Mouse (Mus musculus) MEL (cell line): ENCODE results near the gene Plcg2. TPM values are rescaled to one million over a fixed set of nuclear protein-coding genes. Genes with fewer than 3 reads are reported as not detected.

Experiments
- DNase-seq: peaks from one replicate; pipeline ENCODE4 v3.0.0; 2011; ENCODE audit warnings: low read depth, low spot score
- H3K27ac ChIP-seq: 2 replicates; pipeline ENCODE4 v1.5.1; 2012; ENCODE audit warnings: low read depth, mild to moderate bottlenecking, control low read depth, low read length, moderate library complexity; ENCODE audit not compliant: control insufficient read depth
- H3K27me3 ChIP-seq, 2 experiments: fragments of 150-350 bp in 1 of 2; sonication (generic) in 1 of 2; 2 replicates each; pipeline ENCODE4 v1.6.1; 2012; ENCODE audit warnings: low read length in 2 of 2, mild to moderate bottlenecking in 2 of 2, improper control_type of control experiment in 1 of 2, moderate library complexity in 1 of 2; ENCODE audit not compliant: insufficient read depth in 2 of 2, control insufficient read depth in 1 of 2
- H3K36me3 ChIP-seq, 2 experiments: 2 replicates each; pipeline ENCODE4 v1.6.1; 2012 to 2014; ENCODE audit warnings: low read length in 2 of 2, improper control_type of control experiment in 1 of 2, inconsistent platforms in 1 of 2, mild to moderate bottlenecking in 1 of 2; ENCODE audit not compliant: insufficient read depth in 2 of 2, control insufficient read depth in 1 of 2
- H3K4me1 ChIP-seq, 2 experiments: fragments of 150-350 bp in 1 of 2; sonication (generic) in 1 of 2; 2 replicates each; pipeline ENCODE4 v1.6.1; 2012; ENCODE audit warnings: low read length in 2 of 2, improper control_type of control experiment in 1 of 2, mild to moderate bottlenecking in 1 of 2; ENCODE audit not compliant: insufficient read depth in 2 of 2, control insufficient read depth in 1 of 2
- H3K4me3 ChIP-seq, 2 experiments: fragments of 150-350 bp in 1 of 2; sonication (generic) in 1 of 2; 2 replicates each; pipeline ENCODE4 v1.5.1; 2012; ENCODE audit warnings: low read depth in 2 of 2, low read length in 2 of 2, mild to moderate bottlenecking in 2 of 2, moderate library complexity in 2 of 2, control low read depth in 1 of 2, improper control_type of control experiment in 1 of 2; ENCODE audit not compliant: control insufficient read depth in 1 of 2, insufficient read depth in 1 of 2
- H3K79me2 ChIP-seq: 2 replicates; pipeline ENCODE4 v1.6.1; 2012; ENCODE audit warnings: mild to moderate bottlenecking, low read length, moderate library complexity; ENCODE audit not compliant: control insufficient read depth, poor library complexity, insufficient read depth
- H3K9ac ChIP-seq: 2 replicates; pipeline ENCODE4 v1.6.1; 2012; ENCODE audit warnings: low read depth, mild to moderate bottlenecking, control low read depth, low read length, moderate library complexity; ENCODE audit not compliant: control insufficient read depth, poor library complexity, severe bottlenecking
- H3K9me3 ChIP-seq: fragments of 150-350 bp; sonication (generic); replicated peaks from 2 replicates; pipeline ENCODE4 v1.6.1; 2012; ENCODE audit warnings: mild to moderate bottlenecking, low read length, improper control_type of control experiment, moderate library complexity; ENCODE audit not compliant: insufficient read depth
- BHLHE40 ChIP-seq: IDR thresholded peaks from 2 replicates; pipeline ENCODE4 v1.6.1; 2012; ENCODE audit warnings: low read depth, mild to moderate bottlenecking, inconsistent platforms, low read length, improper control_type of control experiment, borderline replicate concordance
- CHD1 ChIP-seq: IDR thresholded peaks from 2 replicates; pipeline ENCODE4 v1.6.1; 2012; ENCODE audit warnings: low read depth, mild to moderate bottlenecking, inconsistent platforms, low read length, improper control_type of control experiment
- CHD2 ChIP-seq: IDR thresholded peaks from 2 replicates; pipeline ENCODE4 v1.6.1; 2011; ENCODE audit warnings: low read length, improper control_type of control experiment
- ETS1 ChIP-seq: IDR thresholded peaks from 2 replicates; pipeline ENCODE4 v1.6.1; 2012; ENCODE audit warnings: low read depth, mild to moderate bottlenecking, inconsistent platforms, low read length, improper control_type of control experiment, moderate library complexity
- GABPA ChIP-seq: IDR thresholded peaks from 2 replicates; pipeline ENCODE4 v1.6.1; 2012; ENCODE audit warnings: low read depth, mild to moderate bottlenecking, inconsistent platforms, low read length, improper control_type of control experiment, moderate library complexity
- GATA1 ChIP-seq: IDR thresholded peaks from 2 replicates; pipeline ENCODE4 v1.6.1; 2011; ENCODE audit warnings: low read depth, low read length, improper control_type of control experiment
- HCFC1 ChIP-seq: IDR thresholded peaks from 2 replicates; pipeline ENCODE4 v1.6.1; 2012; ENCODE audit warnings: low read depth, mild to moderate bottlenecking, inconsistent platforms, low read length, improper control_type of control experiment, moderate library complexity
- JUND ChIP-seq: IDR thresholded peaks from 2 replicates; pipeline ENCODE4 v1.6.1; 2011; ENCODE audit warnings: low read depth, mild to moderate bottlenecking, improper control_type of control experiment, low read length
- KAT2A ChIP-seq: conservative IDR thresholded peaks from 2 replicates; pipeline ENCODE4 v1.6.1; 2012; ENCODE audit warnings: low read depth, low read length, improper control_type of control experiment, inconsistent platforms
- MAFK ChIP-seq: IDR thresholded peaks from 2 replicates; pipeline ENCODE4 v1.6.1; 2011; ENCODE audit warnings: low read depth, mild to moderate bottlenecking, low read length, improper control_type of control experiment, borderline replicate concordance
- MAX ChIP-seq: IDR thresholded peaks from 2 replicates; pipeline ENCODE4 v1.6.1; 2011; ENCODE audit warnings: low read length, improper control_type of control experiment
- MAZ ChIP-seq: IDR thresholded peaks from 2 replicates; pipeline ENCODE4 v1.6.1; 2012; ENCODE audit warnings: low read depth, mild to moderate bottlenecking, inconsistent platforms, low read length, improper control_type of control experiment
- MXI1 ChIP-seq: IDR thresholded peaks from 2 replicates; pipeline ENCODE4 v1.6.1; 2011; ENCODE audit warnings: mild to moderate bottlenecking, low read depth, low read length, improper control_type of control experiment
- MYB ChIP-seq: IDR thresholded peaks from 2 replicates; pipeline ENCODE4 v1.6.1; 2011; ENCODE audit warnings: mild to moderate bottlenecking, low read depth, low read length, improper control_type of control experiment
- NELFE ChIP-seq: IDR thresholded peaks from 2 replicates; pipeline ENCODE4 v1.6.1; 2011; ENCODE audit warnings: low read depth, low read length, improper control_type of control experiment
- NRF1 ChIP-seq: IDR thresholded peaks from 2 replicates; pipeline ENCODE4 v1.6.1; 2014; ENCODE audit warnings: low read depth, mild to moderate bottlenecking, inconsistent platforms, low read length, improper control_type of control experiment, moderate library complexity; ENCODE audit not compliant: poor library complexity, insufficient read depth, severe bottlenecking
- POLR2A ChIP-seq, 2 experiments: IDR thresholded peaks; 2 replicates each; pipeline ENCODE4 v1.6.1; 2011 to 2012; ENCODE audit warnings: low read length in 2 of 2, mild to moderate bottlenecking in 2 of 2, control low read depth in 1 of 2, improper control_type of control experiment in 1 of 2, low read depth in 1 of 2, moderate library complexity in 1 of 2; ENCODE audit not compliant: control insufficient read depth in 1 of 2, insufficient read depth in 1 of 2, poor library complexity in 1 of 2
- SMC3 ChIP-seq: IDR thresholded peaks from 2 replicates; pipeline ENCODE4 v1.6.1; 2011; ENCODE audit warnings: low read depth, low read length, improper control_type of control experiment
- TBP ChIP-seq: IDR thresholded peaks from 2 replicates; pipeline ENCODE4 v1.8.0; 2011; ENCODE audit warnings: low read depth, low read length, improper control_type of control experiment
- USF1 ChIP-seq: IDR thresholded peaks from 2 replicates; pipeline ENCODE4 v1.6.1; 2014; ENCODE audit warnings: low read depth, mild to moderate bottlenecking, inconsistent platforms, low read length, improper control_type of control experiment, moderate library complexity
- ZC3H11A ChIP-seq: IDR thresholded peaks from 2 replicates; pipeline ENCODE4 v1.6.1; 2012; ENCODE audit warnings: low read depth, mild to moderate bottlenecking, inconsistent platforms, low read length, improper control_type of control experiment
- ZKSCAN1 ChIP-seq: IDR thresholded peaks from 2 replicates; pipeline ENCODE4 v1.6.1; 2012; ENCODE audit warnings: low read depth, mild to moderate bottlenecking, inconsistent platforms, low read length, improper control_type of control experiment, moderate library complexity
- polyA plus RNA-seq, 2 experiments: library from polyadenylated mRNA; stranded (reverse) in 1 of 2; unstranded in 1 of 2; fragments of >175 nt in 1 of 2; fragments of >200 nt in 1 of 2; gene quantifications; 2 replicates each; pipeline versions ENCODE4 v1.2.1 to v1.2.4; 2012; ENCODE audit warnings: low replicate concordance in 2 of 2, low read depth in 1 of 2; ENCODE audit not compliant: insufficient read length in 2 of 2, insufficient read depth in 1 of 2, missing spikeins in 1 of 2
- total RNA-seq: library from RNA; depleted of rRNA; stranded (reverse); fragments of 300-350 nt; gene quantifications from 2 replicates; pipeline ENCODE4 v1.2.3, GENCODE M21; 2012

Gene Plcg2
- total and polyA plus RNA-seq, 3 experiments, result 21.0 to 78.7 (median 23.3) TPM

- TF ChIP-seq NELFE (no peak), JUND (no peak), GATA1 (no peak), KAT2A (no peak), ETS1 (no peak), POLR2A (IDR thresholded peaks at IDR 0.05; ENCODE audit: control insufficient read depth in 1 of 2, insufficient read depth in 1 of 2, low read depth in 1 of 2, low read length in 2 of 2, poor library complexity in 1 of 2) (no peak), NRF1 (no peak), CHD1 (no peak)
- TF ChIP-seq, all 39 proteins: peak for 0
- H3K27ac ChIP-seq, result no peak overlapping the region
- H3K36me3 ChIP-seq, result peaks cover 0 to 15% of the 10 kb centered on the region in 2 experiments; a peak in 2 of 4 replicates
- no peaks in the 10 kb centered on the region for H3K79me2 ChIP-seq
- no peak for DNase-seq
- no peaks in the 10 kb centered on the region for H3K27me3 ChIP-seq
- peaks cover 5 to 16% of the 10 kb centered on the region in 2 experiments for H3K4me1 ChIP-seq
- H3K4me3 ChIP-seq, result no peak overlapping the region
- no peak overlapping the region for H3K9ac ChIP-seq
- H3K9me3 ChIP-seq, result no peaks in the 10 kb centered on the region
Measured at GRCm38 (mm10) chr8:117484731-117485130, 13.4 kb upstream of the Plcg2 start.

- no peaks in the 10 kb centered on the region for H3K9me3 ChIP-seq
- no peaks in the 10 kb centered on the region for H3K79me2 ChIP-seq
- no peaks in the 10 kb centered on the region for H3K27me3 ChIP-seq
- H3K27ac ChIP-seq, result no peak overlapping the region
- peaks cover 0 to 15% of the 10 kb centered on the region in 2 experiments; a peak in 2 of 4 replicates for H3K36me3 ChIP-seq
- no peak overlapping the region for H3K4me3 ChIP-seq
- no peak for DNase-seq
- no peak overlapping the region for H3K9ac ChIP-seq
- H3K4me1 ChIP-seq, result peaks cover 5 to 16% of the 10 kb centered on the region in 2 experiments
- TF ChIP-seq ZC3H11A, result no peak
- no peak for TF ChIP-seq BHLHE40
- TF ChIP-seq TBP, result no peak
- TF ChIP-seq MAZ, result no peak
- TF ChIP-seq ZKSCAN1, result no peak
- TF ChIP-seq MAFK, result no peak
- TF ChIP-seq MAX, result no peak
- TF ChIP-seq ETS1, result no peak
- TF ChIP-seq JUND, result no peak
- no peak for TF ChIP-seq GABPA
- TF ChIP-seq MXI1, result no peak
- TF ChIP-seq MYB, result no peak
- TF ChIP-seq CHD2, result no peak
- TF ChIP-seq NRF1, result no peak
- TF ChIP-seq HCFC1, result no peak
- no peak for TF ChIP-seq SMC3
- no peak for TF ChIP-seq USF1
- TF ChIP-seq, all 39 proteins: peak for 0
Measured at GRCm38 (mm10) chr8:117485316-117485715, 12.8 kb upstream of the Plcg2 start.
